Mouse (Mus musculus): ENCODE results near the gene Gnai2.
"Not testable (repeated sequence)": the region's sequence is repeated elsewhere in the genome, so short reads cannot be mapped to it uniquely, and the experiment has no call there.

Gnai2 gene

GRCm38 (mm10) chr9:107586974-107587832 lies 48.0 kb downstream of the Gnai2 start, which contains the start of gene Ifrd2:
TSS of gene Ifrd2 (plus strand) at chr9:107587642.
- peak; percentile 99 for DNase-seq (ENCODE audit: low read depth)

GRCm38 (mm10) chr9:107586504-107586903 lies 48.7 kb downstream of the Gnai2 start:
- no peak for DNase-seq (ENCODE audit: low read depth)

DNA sequence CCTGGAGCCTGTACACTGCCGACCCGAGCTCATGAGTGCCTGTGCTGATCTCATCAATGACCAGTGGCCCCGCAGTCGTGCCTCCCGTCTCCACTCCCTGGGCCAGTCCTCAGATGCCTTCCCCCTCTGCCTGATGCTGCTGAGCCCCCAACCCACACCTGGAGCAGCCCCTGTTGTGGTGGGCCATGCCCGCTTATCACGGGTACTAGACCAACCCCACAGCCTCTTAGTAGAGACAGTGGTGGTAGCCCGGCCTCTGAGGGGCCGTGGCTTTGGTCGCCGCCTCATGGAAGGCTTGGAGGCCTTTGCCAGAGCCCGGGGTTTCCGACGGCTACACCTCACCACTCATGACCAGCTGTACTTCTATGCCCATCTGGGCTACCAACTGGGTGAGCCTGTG lies 52.0 kb downstream of the Gnai2 start:
- DNase-seq (ENCODE audit: low read depth), result no peak

DNA sequence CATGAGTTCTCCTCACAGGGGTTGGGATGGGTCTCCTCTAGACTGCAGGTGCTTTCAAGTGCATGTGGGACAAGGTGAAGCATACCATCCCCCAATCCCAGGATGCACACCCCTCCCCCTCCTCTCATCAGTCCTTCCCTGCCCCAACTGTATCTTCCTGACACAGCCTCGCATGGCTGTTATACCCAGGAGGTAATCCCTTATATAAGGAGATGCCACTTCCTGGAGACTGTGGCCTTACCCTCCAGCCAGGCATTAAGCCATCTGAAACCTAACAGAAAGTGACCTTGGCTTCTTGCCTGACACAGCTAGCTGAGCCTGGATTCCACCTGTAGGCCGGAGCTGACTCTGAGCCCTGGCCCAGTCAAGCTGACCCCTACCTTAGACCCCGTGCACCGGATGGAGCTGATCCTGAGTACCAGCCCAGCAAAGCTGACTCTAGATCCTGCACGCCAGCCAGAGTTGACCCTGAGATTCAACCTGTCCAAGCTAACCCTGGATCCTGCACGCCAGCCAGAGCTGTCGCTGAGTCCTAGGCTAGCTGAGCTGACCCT lies 52.6 kb downstream of the Gnai2 start:
- DNase-seq (ENCODE audit: low read depth), result no peak

- no peak for DNase-seq (ENCODE audit: low read depth)
Measured at GRCm38 (mm10) chr9:107581584-107581983, 53.6 kb downstream of the Gnai2 start.

GRCm38 (mm10) chr9:107580501-107581317 lies 54.5 kb downstream of the Gnai2 start, which contains the start of gene Hyal3:
TSS of gene Hyal3 (plus strand) at chr9:107580818.
- DNase-seq (ENCODE audit: low read depth), result peak; percentile 85

DNA sequence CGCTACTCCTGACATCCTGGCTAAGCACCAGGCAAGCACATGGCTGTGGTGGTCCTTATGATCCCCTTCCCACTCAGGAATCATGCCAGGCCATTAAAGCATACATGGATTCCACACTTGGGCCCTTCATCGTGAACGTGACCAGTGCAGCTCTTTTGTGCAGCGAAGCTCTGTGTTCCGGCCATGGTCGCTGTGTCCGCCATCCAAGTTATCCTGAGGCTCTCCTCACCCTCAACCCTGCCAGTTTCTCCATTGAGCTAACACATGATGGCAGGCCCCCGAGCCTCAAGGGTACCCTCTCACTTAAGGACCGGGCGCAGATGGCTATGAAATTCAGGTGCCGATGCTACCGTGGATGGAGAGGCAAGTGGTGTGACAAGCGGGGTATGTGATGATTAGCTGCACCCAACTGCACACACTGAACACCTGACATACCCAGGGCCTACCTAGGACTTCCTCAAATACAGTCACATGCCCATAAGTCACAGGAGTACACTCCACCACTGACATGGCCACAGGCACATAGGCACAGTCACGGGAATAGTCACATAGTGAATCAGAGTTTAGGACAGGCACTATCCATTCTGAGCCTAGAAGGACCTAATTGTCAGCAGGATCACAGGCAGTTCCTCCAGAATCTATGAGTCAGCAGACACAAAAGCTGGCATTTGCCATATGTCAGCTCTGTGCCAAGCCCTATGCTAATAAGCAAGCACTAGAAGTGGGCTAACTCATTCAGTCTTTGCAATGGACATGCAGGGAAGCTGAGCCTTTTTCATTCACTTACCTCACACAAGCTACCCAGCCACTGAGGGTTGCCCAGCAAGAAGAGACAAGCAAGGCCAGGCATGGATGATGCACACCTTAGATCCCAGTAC lies 55.9 kb downstream of the Gnai2 start:
- DNase-seq (ENCODE audit: low read depth), result no peak

GRCm38 (mm10) chr9:107578587-107578986 lies 56.6 kb downstream of the Gnai2 start, which contains the start of gene Naa80:
TSS of gene Naa80 (plus strand) at chr9:107578887.
- no peak for DNase-seq (ENCODE audit: low read depth)

DNA sequence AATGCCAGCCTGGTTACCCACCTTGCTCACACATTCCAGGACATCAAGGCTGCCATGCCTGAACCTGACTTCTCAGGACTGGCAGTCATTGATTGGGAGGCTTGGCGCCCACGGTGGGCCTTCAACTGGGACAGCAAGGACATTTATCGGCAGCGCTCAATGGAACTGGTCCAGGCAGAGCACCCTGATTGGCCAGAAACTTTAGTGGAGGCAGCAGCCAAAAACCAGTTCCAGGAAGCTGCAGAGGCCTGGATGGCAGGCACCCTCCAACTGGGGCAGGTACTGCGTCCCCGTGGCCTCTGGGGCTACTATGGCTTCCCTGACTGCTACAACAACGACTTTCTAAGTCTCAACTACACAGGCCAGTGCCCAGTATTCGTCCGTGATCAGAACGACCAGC lies 57.3 kb downstream of the Gnai2 start:
- DNase-seq (ENCODE audit: low read depth), result no peak

GRCm38 (mm10) chr9:107576357-107577107 lies 58.6 kb downstream of the Gnai2 start, which contains the start of gene Hyal1:
TSS of gene Hyal1 (plus strand) at chr9:107576927.
- peak; percentile 81 for DNase-seq (ENCODE audit: low read depth)

- DNase-seq (ENCODE audit: low read depth), result no peak
Measured at GRCm38 (mm10) chr9:107575579-107576356, 59.4 kb downstream of the Gnai2 start.

GRCm38 (mm10) chr9:107573774-107574173 lies 61.4 kb downstream of the Gnai2 start:
- DNase-seq (ENCODE audit: low read depth), result not testable (repeated sequence)

- DNase-seq (ENCODE audit: low read depth), result no peak
Measured at GRCm38 (mm10) chr9:107572327-107572662, 62.9 kb downstream of the Gnai2 start.

DNA sequence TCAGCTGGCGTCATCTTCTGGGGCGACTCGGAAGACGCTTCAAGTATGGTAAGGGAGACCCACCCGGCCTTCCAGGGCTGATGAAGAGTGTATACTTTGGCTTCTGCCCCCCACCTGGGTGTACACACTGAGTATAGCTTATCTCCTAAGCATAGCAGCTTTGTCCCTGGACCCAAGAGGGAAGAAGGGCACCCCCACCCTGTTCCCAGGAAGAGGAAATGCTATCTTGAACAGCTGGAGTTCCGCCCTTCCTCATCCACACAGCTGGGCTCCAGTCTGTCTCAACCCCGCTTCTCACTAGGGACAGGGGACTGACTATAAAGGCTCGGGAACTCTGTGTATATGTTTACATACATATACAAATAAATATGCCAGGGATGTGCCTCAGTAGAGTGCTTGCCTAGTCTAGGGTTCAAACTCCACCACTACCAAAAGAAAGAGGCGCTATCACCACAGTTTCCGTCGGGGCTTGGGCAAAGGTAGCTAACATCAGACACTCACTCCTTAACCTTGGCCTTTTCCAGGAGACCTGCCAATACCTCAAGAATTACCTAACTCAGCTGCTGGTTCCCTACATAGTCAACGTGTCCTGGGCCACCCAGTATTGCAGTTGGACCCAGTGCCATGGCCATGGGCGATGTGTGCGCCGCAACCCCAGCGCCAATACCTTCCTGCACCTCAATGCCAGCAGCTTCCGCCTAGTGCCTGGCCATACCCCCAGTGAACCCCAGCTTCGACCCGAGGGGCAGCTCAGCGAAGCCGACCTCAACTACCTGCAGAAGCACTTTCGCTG lies 63.4 kb downstream of the Gnai2 start:
- DNase-seq (ENCODE audit: low read depth), result no peak

DNA sequence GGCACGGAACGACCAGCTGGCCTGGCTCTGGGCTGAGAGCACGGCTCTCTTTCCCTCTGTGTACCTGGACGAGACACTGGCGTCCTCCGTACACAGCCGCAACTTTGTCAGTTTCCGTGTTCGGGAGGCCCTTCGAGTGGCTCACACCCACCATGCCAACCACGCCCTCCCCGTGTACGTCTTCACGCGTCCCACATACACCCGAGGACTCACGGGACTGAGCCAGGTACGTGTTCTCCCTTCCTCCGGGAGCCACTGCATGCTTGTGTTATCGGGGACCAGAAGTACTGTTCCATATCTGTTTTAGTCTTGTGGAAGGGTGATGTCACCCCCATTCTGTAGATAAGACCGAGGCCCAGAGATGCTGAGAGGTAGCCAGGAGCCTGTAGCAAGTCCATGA lies 64.3 kb downstream of the Gnai2 start:
- no peak for DNase-seq (ENCODE audit: low read depth)

GRCm38 (mm10) chr9:107570016-107570415 lies 65.2 kb downstream of the Gnai2 start:
- DNase-seq (ENCODE audit: low read depth), result no peak

GRCm38 (mm10) chr9:107569270-107569669 lies 65.9 kb downstream of the Gnai2 start:
- no peak for DNase-seq (ENCODE audit: low read depth)

DNA sequence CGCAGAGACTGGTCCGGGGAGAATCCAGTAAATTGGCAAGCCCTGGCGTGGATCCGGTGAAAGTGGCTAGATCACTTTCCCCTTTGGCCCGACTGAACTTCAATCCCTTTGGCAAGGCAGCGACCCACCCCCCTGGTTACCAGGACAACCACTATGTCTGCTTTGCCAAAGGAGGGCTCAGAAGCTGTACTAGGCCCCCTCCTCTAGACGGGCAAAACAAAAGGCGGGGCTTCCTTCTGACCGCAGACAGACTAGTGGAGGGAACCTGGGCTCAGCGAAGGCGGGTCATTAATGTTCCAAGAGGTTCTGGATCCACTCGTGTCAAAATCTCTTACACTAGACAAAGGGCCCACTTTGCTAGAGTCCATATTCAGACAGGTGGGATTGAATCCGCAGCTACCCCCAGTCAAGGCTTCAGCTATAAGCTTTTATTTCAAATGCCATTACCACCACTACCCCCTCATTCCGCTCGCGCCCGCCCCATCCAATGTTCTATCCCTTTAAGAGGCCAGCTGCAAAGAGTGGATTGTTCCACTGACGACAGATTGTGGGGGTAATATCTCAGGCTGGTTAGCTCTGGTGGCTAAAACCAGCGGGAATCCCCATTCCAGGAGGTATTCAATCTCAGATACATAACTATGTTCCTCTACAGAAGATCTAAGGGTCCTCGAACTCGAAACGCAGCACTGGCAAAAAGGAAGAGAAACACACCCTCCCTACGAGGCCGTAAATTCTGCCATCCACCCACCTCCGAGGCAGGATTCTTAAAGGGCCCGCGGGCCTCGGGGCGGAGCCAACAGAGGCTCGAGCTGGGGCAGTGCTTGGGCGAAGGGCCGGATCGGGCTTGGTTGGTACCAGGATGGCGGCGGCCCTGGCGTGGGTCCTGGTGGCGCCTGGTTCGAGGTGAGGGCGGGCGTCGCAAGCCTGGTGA lies 66.6 kb downstream of the Gnai2 start:
- DNase-seq (ENCODE audit: low read depth), result no peak
